Mouse (Mus musculus) spleen, adult 18-20 months (tissue): Measurements from ENCODE around the gene Scgb1a1.

Experiments used
- DNase-seq, 2 experiments: peaks; one replicate each; pipeline ENCODE4 v3.0.0; 2022; ENCODE audit warnings: mixed read lengths in 2 of 2

Scgb1a1 gene

GRCm38 (mm10) chr19:9040649-9041048 lies 47.1 kb downstream of the Scgb1a1 start:
- DNase-seq: no peak

DNA sequence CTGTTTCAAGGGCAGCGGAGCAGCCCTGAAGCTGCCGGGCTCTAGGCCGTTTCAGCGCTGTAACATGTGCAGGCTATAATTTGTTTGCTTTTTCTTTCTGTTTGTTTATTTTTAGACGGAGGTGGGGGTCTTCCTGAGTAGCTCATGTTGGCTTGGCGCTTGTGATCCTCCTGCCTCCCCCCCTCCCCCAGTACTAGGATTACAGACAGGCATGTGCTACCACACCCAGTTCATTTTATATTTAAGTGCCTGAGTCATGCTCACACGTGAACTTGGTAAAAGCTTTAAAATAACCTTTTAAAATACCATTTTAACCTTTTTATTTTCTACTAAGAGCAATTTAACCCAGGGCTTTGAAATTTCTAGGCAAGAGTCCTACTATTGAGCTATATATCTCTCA lies 47.8 kb downstream of the Scgb1a1 start:
- no peak for DNase-seq

- no peak for DNase-seq
Measured at GRCm38 (mm10) chr19:9039266-9039665, 48.5 kb downstream of the Scgb1a1 start.

- peak; percentile 16 to 22 for DNase-seq
Measured at GRCm38 (mm10) chr19:9038136-9038535, 49.6 kb downstream of the Scgb1a1 start.

GRCm38 (mm10) chr19:9035101-9035500 lies 52.7 kb downstream of the Scgb1a1 start:
- no peak for DNase-seq

- DNase-seq: no peak
Measured at GRCm38 (mm10) chr19:9034480-9034879, 53.3 kb downstream of the Scgb1a1 start.
